Mouse (Mus musculus): Measurements from ENCODE around the gene Mageb3.
"Not testable (repeated sequence)": the region's sequence is repeated elsewhere in the genome, so short reads cannot be mapped to it uniquely, and the experiment has no call there.

Gene Mageb3

DNA sequence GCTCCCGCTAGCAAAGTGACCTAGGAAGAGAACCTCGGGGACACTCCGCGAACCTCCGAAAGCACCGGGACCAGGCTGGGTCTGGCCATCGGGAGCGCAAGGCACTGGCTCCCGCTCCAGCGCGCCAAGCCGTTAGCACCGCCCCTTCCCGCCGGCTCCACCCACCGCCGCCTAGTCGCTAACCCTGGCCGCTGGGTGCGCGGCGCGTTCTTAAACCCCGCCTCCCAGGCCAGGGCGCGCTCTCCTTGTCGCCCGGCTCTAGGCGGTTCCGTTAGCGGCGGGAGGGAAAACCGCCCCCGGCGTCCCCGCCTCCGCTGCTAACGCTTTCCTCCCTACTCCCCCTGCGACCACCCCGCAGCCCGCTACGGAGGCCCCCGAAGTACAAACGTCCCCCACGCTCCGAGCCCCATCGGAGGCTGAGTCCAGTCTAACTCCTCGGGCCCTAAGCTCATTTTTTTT, at the start of gene Mageb3, which contains the start of gene Ctdspl2:
Mageb3 (minus strand) TSS at position 328 of the 459 bp plus-strand sequence.
Ctdspl2 (plus strand) TSS at position 237 of the 459 bp plus-strand sequence.
- peak; percentile 95 for DNase-seq (ENCODE audit: low spot score)

DNA sequence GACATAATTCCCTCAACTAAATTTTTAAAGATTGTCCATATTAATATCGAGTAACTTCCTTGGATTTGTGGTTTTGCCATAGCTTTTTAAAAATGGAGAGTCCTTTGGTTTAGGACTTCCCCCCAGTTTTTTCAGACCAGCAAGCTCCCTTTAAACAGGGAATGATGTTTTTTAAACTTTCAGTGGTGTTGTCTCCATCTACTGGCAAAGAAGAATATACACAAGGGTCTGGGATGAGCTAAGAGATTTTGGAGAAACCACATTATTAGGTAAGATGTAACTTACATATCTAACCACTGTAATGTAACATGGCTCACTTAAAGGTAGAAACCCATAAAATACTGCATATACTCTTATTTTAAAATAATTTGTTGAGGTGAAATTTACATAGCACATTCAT, 39.8 kb upstream of the Mageb3 start:
- no peak for DNase-seq (ENCODE audit: low spot score)

GRCm38 (mm10) chr2:121957216-121957792, 1.4 kb upstream of the Mageb3 start:
- no peak for DNase-seq (ENCODE audit: low spot score)

DNA sequence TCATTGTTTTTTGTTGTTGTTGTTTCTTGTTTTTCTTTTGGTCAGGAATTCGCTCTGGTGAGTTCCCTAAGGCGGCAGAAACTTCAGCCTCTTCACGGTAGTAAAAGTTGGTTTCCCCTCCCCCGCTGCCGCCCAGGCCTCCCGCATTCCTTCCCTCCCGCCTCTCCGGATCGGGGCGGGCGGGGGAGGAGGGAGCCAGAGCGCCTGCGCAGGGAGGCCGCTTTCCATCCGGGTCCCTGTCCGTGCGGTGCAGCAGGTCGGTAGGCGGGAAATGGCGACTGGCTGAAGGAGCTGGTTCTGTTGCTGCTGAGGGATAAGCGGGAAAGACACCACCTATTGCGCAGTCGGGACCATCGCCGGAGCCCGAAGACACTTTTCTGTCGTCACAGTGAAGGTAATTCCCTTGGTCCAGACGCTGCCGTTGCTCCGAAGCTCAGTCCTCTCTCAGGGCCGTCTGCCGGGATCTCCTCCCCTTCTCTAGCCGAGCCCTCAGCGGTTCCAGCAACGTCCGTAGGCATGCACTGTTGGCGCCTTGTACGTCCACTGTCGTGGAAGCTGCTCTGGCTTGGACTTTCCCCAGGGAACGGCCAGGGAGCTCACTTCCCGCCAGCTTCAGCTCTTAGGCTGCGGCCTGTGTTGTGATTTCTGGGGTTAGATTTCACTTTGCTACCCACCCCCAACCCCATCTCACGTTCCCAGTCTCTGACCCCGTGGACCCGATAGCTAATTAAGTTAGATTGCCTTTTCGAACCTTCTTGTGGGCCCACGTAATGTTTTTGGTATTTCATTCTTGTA, 529 bp upstream of the Mageb3 start:
- DNase-seq (ENCODE audit: low spot score) = peak; percentile 89

DNA sequence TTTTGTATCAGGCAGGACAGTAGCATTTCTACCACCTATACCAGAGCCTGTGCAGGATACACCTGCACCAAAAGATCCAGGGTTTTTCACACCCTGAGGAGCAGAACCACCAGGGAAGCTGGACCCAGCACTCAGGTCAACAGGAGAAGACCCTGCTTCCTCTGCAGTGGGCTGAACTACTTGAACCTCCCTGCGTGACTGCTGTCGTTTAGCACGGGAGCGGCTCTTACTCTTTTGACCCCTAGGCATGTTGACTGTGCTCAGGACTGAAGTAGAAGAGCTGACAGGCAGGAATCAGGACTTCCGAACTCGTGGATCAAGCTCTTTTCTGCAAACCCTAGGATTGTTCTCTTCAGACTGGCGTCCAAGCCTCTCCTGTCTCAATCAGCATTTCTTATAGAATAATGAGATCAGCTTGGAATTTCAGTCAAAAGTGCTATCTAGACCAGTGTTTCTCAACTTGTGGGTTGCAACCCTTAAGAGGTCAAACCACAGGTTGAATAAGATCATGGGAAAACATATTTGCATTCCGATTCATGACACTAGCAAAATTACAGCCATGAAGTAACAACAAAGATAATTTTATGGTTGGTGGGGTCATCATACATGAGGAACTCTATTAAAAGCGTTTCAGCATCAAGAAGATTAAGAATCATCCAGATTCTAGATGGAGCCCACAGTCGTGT, 778 bp downstream of the Mageb3 start:
- DNase-seq (ENCODE audit: low spot score) = no peak

- no peak for DNase-seq (ENCODE audit: low spot score)
Measured at GRCm38 (mm10) chr2:121943364-121943763, 12.5 kb downstream of the Mageb3 start.

DNA sequence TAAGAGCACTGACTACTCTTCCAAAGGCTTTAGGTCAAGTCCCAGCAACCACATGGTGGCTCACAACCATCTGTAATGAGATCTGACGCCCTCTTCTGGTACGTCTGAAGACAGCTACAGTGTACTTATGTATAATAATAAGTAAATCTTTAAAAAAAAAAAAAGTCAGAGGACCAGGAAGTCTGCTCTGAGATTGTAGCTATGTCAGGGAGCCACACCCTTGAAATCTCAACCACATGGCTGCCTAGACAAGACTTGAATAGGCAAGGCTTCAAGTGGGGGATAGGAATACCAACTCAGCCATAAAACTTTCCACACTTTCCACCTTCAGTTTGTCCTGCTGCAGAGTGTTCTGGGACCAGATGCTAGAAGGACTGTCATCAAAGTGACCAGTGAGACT, 18.3 kb downstream of the Mageb3 start:
- not testable (repeated sequence) for DNase-seq (ENCODE audit: low spot score)

DNA sequence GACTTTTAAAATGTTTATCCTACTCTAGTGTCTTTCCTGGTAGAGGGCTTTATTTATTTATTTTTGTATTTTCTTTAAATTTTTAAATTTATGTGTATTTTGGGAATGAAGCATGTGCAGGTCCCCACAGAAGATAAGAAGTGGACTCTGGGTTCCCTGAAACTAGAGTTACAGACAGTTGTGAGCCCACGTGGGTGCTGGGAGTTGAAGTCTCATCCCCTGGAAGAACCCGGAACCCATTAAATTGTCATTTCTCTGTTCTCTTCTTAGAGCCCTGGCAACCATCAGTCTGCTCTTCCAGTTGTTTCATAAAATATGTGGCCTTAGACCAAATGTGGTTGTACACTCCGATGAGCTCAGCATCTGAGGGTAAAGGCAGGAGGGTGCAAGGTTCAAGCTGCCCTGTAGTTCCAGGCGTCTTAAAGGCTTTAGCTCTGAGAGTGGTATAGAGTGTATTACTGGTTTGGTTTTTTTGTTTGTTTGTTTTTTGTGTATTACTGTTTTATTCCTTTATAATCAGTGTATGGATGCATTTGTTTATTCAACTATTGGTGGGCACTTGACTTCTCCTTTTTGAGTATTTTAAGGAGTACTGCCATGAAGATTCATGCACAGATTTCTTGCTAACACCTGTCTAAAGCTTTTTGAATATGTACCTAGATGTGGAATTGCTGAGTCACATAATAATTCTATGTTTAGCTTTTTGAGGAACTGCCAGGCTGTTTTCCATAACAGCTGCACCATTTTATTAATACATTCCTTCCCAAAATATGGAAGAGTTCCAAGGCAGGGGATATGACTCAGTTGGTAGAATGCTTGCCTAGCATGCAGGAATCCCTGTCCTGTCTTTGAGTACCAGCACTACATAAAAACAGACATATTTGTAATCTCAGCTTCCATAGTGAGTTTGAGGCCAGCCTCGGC, 39.6 kb downstream of the Mageb3 start:
- DNase-seq (ENCODE audit: low spot score) = no peak

DNA sequence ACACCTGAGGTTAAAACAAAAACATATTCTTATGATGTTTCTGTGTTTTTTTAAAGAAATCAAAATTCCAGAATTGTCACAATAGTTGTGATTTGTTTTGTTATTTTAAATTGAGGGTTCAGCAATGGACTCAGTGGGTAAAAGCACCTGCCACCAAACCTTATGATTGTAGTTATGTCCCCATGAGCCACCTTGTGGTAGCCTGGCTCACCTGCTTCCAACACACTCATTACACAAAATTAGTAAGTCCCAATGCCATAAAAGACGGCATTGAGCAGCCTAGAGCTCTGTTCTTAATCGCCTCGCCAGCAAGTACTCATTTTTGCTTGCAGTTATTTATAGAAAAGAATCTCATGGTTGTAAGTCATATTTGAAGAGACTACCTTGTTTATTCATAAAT, 45.9 kb downstream of the Mageb3 start:
- no peak for DNase-seq (ENCODE audit: low spot score)
